Mouse (Mus musculus) lung, embryonic 14.5 days (tissue): Measurements from ENCODE around the gene Trp53inp2. TPM values are rescaled to one million over a fixed set of nuclear protein-coding genes. Genes with fewer than 3 reads are reported as not detected.

ENCODE experiments used
- ATAC-seq: fragments of 200-750 bp; cut with Nextera tagmentation; 2 replicates; pipeline ENCODE4 v1.8.0; 2017; ENCODE audit warnings: mild to moderate bottlenecking, moderate TSS enrichment, moderate library complexity; ENCODE audit not compliant: insufficient read depth
- DNase-seq: peaks from one replicate; pipeline ENCODE4 v3.0.0-alpha.2; 2015
- H3K27ac ChIP-seq: fragments of 300-500 bp; sonication (generic); 2 replicates; pipeline ENCODE4 v1.5.1; 2014; ENCODE audit warnings: low read depth, mild to moderate bottlenecking, moderate library complexity
- H3K27me3 ChIP-seq: fragments of 300-500 bp; sonication (generic); 2 replicates; pipeline ENCODE4 v1.6.1; 2014; ENCODE audit warnings: low read length, control low read depth; ENCODE audit not compliant: insufficient read depth
- H3K36me3 ChIP-seq: fragments of 300-500 bp; sonication (generic); 2 replicates; pipeline ENCODE4 v1.6.1; 2014; ENCODE audit warnings: control low read depth; ENCODE audit not compliant: insufficient read depth
- H3K4me1 ChIP-seq: fragments of 300-500 bp; sonication (generic); 2 replicates; pipeline ENCODE4 v1.6.1; 2014; ENCODE audit warnings: antibody characterized with exemption, control low read depth; ENCODE audit not compliant: insufficient read depth
- H3K4me2 ChIP-seq: fragments of 300-500 bp; sonication (generic); 2 replicates; pipeline ENCODE4 v1.6.1; 2014; ENCODE audit warnings: mild to moderate bottlenecking
- H3K4me3 ChIP-seq: fragments of 300-500 bp; sonication (generic); 2 replicates; pipeline ENCODE4 v1.5.1; 2014; ENCODE audit warnings: low read depth, low read length
- H3K9ac ChIP-seq: fragments of 300-500 bp; sonication (generic); 2 replicates; pipeline ENCODE4 v1.6.1; 2014
- H3K9me3 ChIP-seq: fragments of 300-500 bp; sonication (generic); 2 replicates; pipeline ENCODE4 v1.6.1; 2016; ENCODE audit warnings: low read depth, low read length, control low read depth
- CTCF ChIP-seq: IDR thresholded peaks from 2 replicates; pipeline ENCODE4 v1.5.1; 2016; ENCODE audit warnings: antibody characterized with exemption, low read depth
- WGBS: fragments of 180-500 bp; shearing (Covaris S2); extraction: QIAGEN DNeasy Blood & Tissue Kit; methylation state at CpG from one replicate; pipeline ENCODE4 v1.1.7; 2014; 5-methylcytosine and 5-hydroxymethylcytosine counted together
- microRNA counts: library from miRNA; unstranded; fragments of <30 nt; microRNA quantifications from one replicate; lab custom pipeline; 2016
- microRNA-seq: library from miRNA; unstranded; fragments of <30 nt; microRNA quantifications from one replicate; pipeline ENCODE4, GENCODE M21; 2016; ENCODE audit warnings: borderline number of aligned reads
- polyA plus RNA-seq: library from polyadenylated mRNA; unstranded; fragments of >200 nt; fragmentation: Nextera tagmentation; extraction: Ambion mirVana; gene quantifications from 2 replicates; pipeline ENCODE4 v1.2.1, GENCODE M21; 2014

Gene Trp53inp2
- polyA plus RNA-seq, 1 experiment from 2014 or later: 15.0 TPM

GRCm38 (mm10) chr2:155401926-155402325 lies 21.1 kb downstream of the Trp53inp2 start:
- TF ChIP-seq CTCF: no peak

DNA sequence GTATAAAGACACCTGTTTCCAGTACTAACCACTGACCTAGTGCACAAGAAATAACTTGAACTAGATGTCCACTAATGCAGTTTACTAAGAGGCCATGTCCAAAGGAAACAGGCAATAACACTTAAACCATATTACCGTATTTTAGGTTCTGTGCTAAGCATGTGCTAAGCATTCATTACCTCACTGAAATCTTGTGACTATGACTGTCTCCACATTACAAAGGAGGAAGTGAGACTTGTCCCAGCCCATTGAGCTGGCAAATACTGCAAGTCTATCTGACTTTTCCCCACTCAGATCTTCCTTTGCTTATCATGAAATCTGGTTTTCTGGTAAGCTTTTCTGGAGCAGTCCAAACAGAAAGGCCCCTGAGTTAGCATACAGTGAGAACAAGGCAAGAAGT lies 23.8 kb downstream of the Trp53inp2 start:
- no peak for DNase-seq
- Histone ChIP-seq H3K36me3 (peaks cover 74% of the 10 kb centered on the region), H3K27me3 (no peaks in the 10 kb centered on the region), H3K4me1 (no peaks in the 10 kb centered on the region), H3K4me2 (no peak overlapping the region), H3K9me3 (no peaks in the 10 kb centered on the region), H3K27ac (no peak overlapping the region), H3K4me3 (no peak overlapping the region), H3K9ac (no peak overlapping the region)
- ATAC-seq: no peak
- TF ChIP-seq CTCF: no peak
- WGBS: 95% methylated on average over 1 of the region's 1 CpGs

More at GRCm38 (mm10) chr2:155401926-155402325, 21.1 kb downstream of the Trp53inp2 start:
- ATAC-seq (no peak), DNase-seq (no peak)
- Histone ChIP-seq H3K4me3 (no peak overlapping the region), H3K36me3 (peaks cover 61% of the 10 kb centered on the region), H3K9ac (no peak overlapping the region), H3K4me1 (no peaks in the 10 kb centered on the region), H3K4me2 (no peak overlapping the region), H3K27me3 (no peaks in the 10 kb centered on the region), H3K9me3 (no peaks in the 10 kb centered on the region), H3K27ac (no peak overlapping the region)
- WGBS: 94% methylated on average over 4 of the region's 4 CpGs

- TF ChIP-seq CTCF: no peak
- Histone ChIP-seq H3K4me2 (no peak overlapping the region), H3K36me3 (peaks cover 52% of the 10 kb centered on the region), H3K9ac (no peak overlapping the region), H3K27ac (no peak overlapping the region), H3K4me3 (no peak overlapping the region), H3K4me1 (no peaks in the 10 kb centered on the region), H3K9me3 (no peaks in the 10 kb centered on the region), H3K27me3 (no peaks in the 10 kb centered on the region)
- WGBS: 65% methylated on average over 2 of the region's 2 CpGs
- DNase-seq (no peak), ATAC-seq (no peak)
Observed at GRCm38 (mm10) chr2:155420911-155421310, 40.1 kb downstream of the Trp53inp2 start.

GRCm38 (mm10) chr2:155436445-155436844 lies 55.6 kb downstream of the Trp53inp2 start:
- no peak for ATAC-seq
- peak; percentile 49 for TF ChIP-seq CTCF
- no peak overlapping the region for H3K4me3 ChIP-seq

More at GRCm38 (mm10) chr2:155436445-155436844, 55.6 kb downstream of the Trp53inp2 start:
- Histone ChIP-seq H3K4me1 (no peaks in the 10 kb centered on the region), H3K36me3 (peaks cover 43% of the 10 kb centered on the region), H3K9ac (no peak overlapping the region), H3K27me3 (no peaks in the 10 kb centered on the region), H3K4me2 (no peak overlapping the region), H3K9me3 (no peaks in the 10 kb centered on the region), H3K27ac (no peak overlapping the region)
- DNase-seq: peak; percentile 33

MicroRNA genes within 50 kb of the gene (microRNA counts, 519-probe panel; counts per million panel counts)
- 1,858 counts per million, percentile 18 among the panel's probes with 10 or more counts for microRNA mmu-miR-695 (lab: Ali Mortazavi, UCI)

Small RNAs within 50 kb of the gene (microRNA-seq; reads per million reads assigned to microRNA genes)
- gene Mir695: not detected

Other genes starting within 250 kb of the Trp53inp2 start
- 52.9 and 57.1 TPM in 2 replicates for gene Itch, start 247.6 kb upstream of the Trp53inp2 start, polyA plus RNA-seq
- gene Dynlrb1, start 144.5 kb upstream of the Trp53inp2 start, polyA plus RNA-seq: 397 and 400 TPM in 2 replicates
- 149 and 162 TPM in 2 replicates for gene Map1lc3a, start 104.8 kb upstream of the Trp53inp2 start, polyA plus RNA-seq
- 52.0 and 54.0 TPM in 2 replicates for gene Pigu, start 23.6 kb upstream of the Trp53inp2 start, polyA plus RNA-seq
- gene Ncoa6, start 92.8 kb downstream of the Trp53inp2 start, polyA plus RNA-seq: 27.1 and 28.4 TPM in 2 replicates
- gene Acss2, start 136.9 kb downstream of the Trp53inp2 start, polyA plus RNA-seq: 7.5 and 7.9 TPM in 2 replicates
- 2.1 and 2.6 TPM in 2 replicates for gene Ggt7, start 137.2 kb downstream of the Trp53inp2 start, polyA plus RNA-seq
- 22.0 TPM in 2 replicates for gene Gss, start 211.8 kb downstream of the Trp53inp2 start, polyA plus RNA-seq
- 0.32 and 0.36 TPM in 2 replicates for gene Myh7b, start 230.2 kb downstream of the Trp53inp2 start, polyA plus RNA-seq